Mouse (Mus musculus): ENCODE measurements around the gene Ets1.

- TF ChIP-seq CTCF (IDR thresholded peaks at IDR 0.05; ENCODE audit: control insufficient read depth, insufficient read depth, low read length): no peak
- no peak for TF ChIP-seq POLR2A (IDR thresholded peaks at IDR 0.05; ENCODE audit: borderline replicate concordance, control insufficient read depth, low read depth, low read length)
Measured at GRCm38 (mm10) chr9:32693411-32693810, 57.4 kb downstream of the Ets1 start.

Data from bone marrow, adult 2 months (tissue).